Mouse (Mus musculus): Measurements from ENCODE around the gene Shank2.

The Shank2 gene

GRCm38 (mm10) chr7:144469908-144470544 is 468.3 kb downstream of the Shank2 start:
- DNase-seq (ENCODE audit: low spot score in 2 of 2) = no peak

- peak; percentile 88 to 89 for DNase-seq (ENCODE audit: low spot score in 2 of 2)
Measured at GRCm38 (mm10) chr7:144470545-144471059, 468.9 kb downstream of the Shank2 start, which contains the start of gene Cttn. Gene Cttn (minus strand): TSS chr7:144471009.

- no peak for DNase-seq (ENCODE audit: low spot score in 2 of 2)
Measured at GRCm38 (mm10) chr7:144471103-144471502, 469.4 kb downstream of the Shank2 start.

GRCm38 (mm10) chr7:144473486-144473885 is 471.8 kb downstream of the Shank2 start:
- no peak for DNase-seq (ENCODE audit: low spot score in 2 of 2)

All from frontal cortex, postnatal 10 days (tissue).